Mouse (Mus musculus): ENCODE results near the gene Tnfsf13.

- TF ChIP-seq CTCF (IDR thresholded peaks at IDR 0.05; ENCODE audit: control insufficient read depth, insufficient read depth, low read length) (no peak), POLR2A (IDR thresholded peaks at IDR 0.05; ENCODE audit: borderline replicate concordance, control insufficient read depth, low read depth, low read length) (no peak)
Measured at GRCm38 (mm10) chr11:69663795-69664194, 21.8 kb downstream of the Tnfsf13 start.

Measured in bone marrow, adult 2 months (tissue).